Mouse (Mus musculus): Measurements from ENCODE around the gene Chil4.
"Not testable (repeated sequence)": the region's sequence is repeated elsewhere in the genome, so short reads cannot be mapped to it uniquely, and the experiment has no call there.

The Chil4 gene
- long read RNA-seq, experiment 1 = 0 reads
- long read RNA-seq, experiment 2 = 0 reads

GRCm38 (mm10) chr3:106219407-106219806 is at the start of gene Chil4:
Gene Chil4 (minus strand): TSS chr3:106219507.
- intact Hi-C loops (cut with DNase I) = no loop called here

- intact Hi-C loops (cut with DNase I) = no loop called here
Measured at GRCm38 (mm10) chr3:106265854-106266253, 46.5 kb upstream of the Chil4 start.

GRCm38 (mm10) chr3:106264854-106265253 is 45.5 kb upstream of the Chil4 start:
- intact Hi-C loops (cut with DNase I) = no loop called here

GRCm38 (mm10) chr3:106257076-106257475 is 37.8 kb upstream of the Chil4 start:
- intact Hi-C loops (cut with DNase I) = not testable (repeated sequence)

- intact Hi-C loops (cut with DNase I) = no loop called here
Measured at GRCm38 (mm10) chr3:106252719-106253118, 33.4 kb upstream of the Chil4 start.

- intact Hi-C loops (cut with DNase I) = not testable (repeated sequence)
Measured at GRCm38 (mm10) chr3:106250763-106251399, 31.6 kb upstream of the Chil4 start.

- intact Hi-C loops (cut with DNase I) = not testable (repeated sequence)
Measured at GRCm38 (mm10) chr3:106247369-106247768, 28.1 kb upstream of the Chil4 start.

GRCm38 (mm10) chr3:106240210-106240609 is 20.9 kb upstream of the Chil4 start:
- intact Hi-C loops (cut with DNase I) = not testable (repeated sequence)

- intact Hi-C loops (cut with DNase I) = no loop called here
Measured at GRCm38 (mm10) chr3:106239196-106239791, 20.0 kb upstream of the Chil4 start.

GRCm38 (mm10) chr3:106223391-106223790 is 4.1 kb upstream of the Chil4 start:
- intact Hi-C loops (cut with DNase I) = not testable (repeated sequence)

- intact Hi-C loops (cut with DNase I) = no loop called here
Measured at GRCm38 (mm10) chr3:106221625-106222265, 2.4 kb upstream of the Chil4 start.

- intact Hi-C loops (cut with DNase I) = not testable (repeated sequence)
Measured at GRCm38 (mm10) chr3:106218284-106218954, 888 bp downstream of the Chil4 start.

- intact Hi-C loops (cut with DNase I) = not testable (repeated sequence)
Measured at GRCm38 (mm10) chr3:106198030-106198429, 21.3 kb downstream of the Chil4 start.

GRCm38 (mm10) chr3:106197246-106197645 is 22.1 kb downstream of the Chil4 start:
- intact Hi-C loops (cut with DNase I) = not testable (repeated sequence)

- intact Hi-C loops (cut with DNase I) = no loop called here
Measured at GRCm38 (mm10) chr3:106196276-106196675, 23.0 kb downstream of the Chil4 start.

- intact Hi-C loops (cut with DNase I) = no loop called here
Measured at GRCm38 (mm10) chr3:106195486-106195885, 23.8 kb downstream of the Chil4 start.

GRCm38 (mm10) chr3:106187991-106188390 is 31.3 kb downstream of the Chil4 start:
- intact Hi-C loops (cut with DNase I) = no loop called here

- intact Hi-C loops (cut with DNase I) = no loop called here
Measured at GRCm38 (mm10) chr3:106177509-106178189, 41.7 kb downstream of the Chil4 start.

GRCm38 (mm10) chr3:106174971-106175370 is 44.3 kb downstream of the Chil4 start:
- intact Hi-C loops (cut with DNase I) = not testable (repeated sequence)

GRCm38 (mm10) chr3:106172506-106172905 is 46.8 kb downstream of the Chil4 start:
- intact Hi-C loops (cut with DNase I) = not testable (repeated sequence)

- intact Hi-C loops (cut with DNase I) = no loop called here
Measured at GRCm38 (mm10) chr3:106171135-106171731, 48.1 kb downstream of the Chil4 start.

Measured in adrenal gland (tissue).